Mouse (Mus musculus): Measurements from ENCODE around the gene Kalrn. TPM values are rescaled to one million over a fixed set of nuclear protein-coding genes. Genes with fewer than 3 reads are reported as not detected.

Kalrn gene
- polyA plus RNA-seq, 1 experiment from 2014 or later, result 22.8 TPM

DNA sequence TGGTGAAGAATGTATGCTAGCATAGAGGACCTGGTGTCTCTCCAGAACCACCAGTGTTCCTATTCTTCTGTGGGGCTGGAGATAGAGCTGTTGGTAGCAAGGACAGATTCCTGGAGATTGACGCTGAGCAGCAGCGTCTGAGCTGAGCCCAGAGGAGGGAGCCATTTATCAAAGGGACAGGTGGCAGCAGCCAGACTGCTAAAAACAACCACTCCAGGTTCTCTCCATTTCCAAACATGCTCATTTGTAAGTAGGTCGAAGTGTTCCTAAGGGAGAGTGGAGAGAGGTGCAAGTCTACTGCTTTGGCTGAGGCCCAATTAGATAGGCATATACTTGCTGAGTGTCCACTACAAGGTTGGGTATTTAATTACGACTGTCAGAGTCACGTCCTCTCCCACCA, 470.6 kb downstream of the Kalrn start:
- H3K9me3 ChIP-seq, result no peaks in the 10 kb centered on the region
- no peaks in the 10 kb centered on the region for H3K36me3 ChIP-seq
- H3K4me1 ChIP-seq, result peaks cover 38% of the 10 kb centered on the region
- H3K27me3 ChIP-seq (ENCODE audit: insufficient read depth, poor library complexity, severe bottlenecking), result no peaks in the 10 kb centered on the region
- WGBS, result 33% methylated on average over 5 of the region's 5 CpGs
- no peak for DNase-seq (ENCODE audit: low spot score)
- no peak overlapping the region for H3K4me3 ChIP-seq
- no peak overlapping the region for H3K27ac ChIP-seq

- Histone ChIP-seq H3K36me3 (no peaks in the 10 kb centered on the region), H3K4me1 (peaks cover 35% of the 10 kb centered on the region), H3K27me3 (ENCODE audit: insufficient read depth, poor library complexity, severe bottlenecking) (no peaks in the 10 kb centered on the region), H3K27ac (no peak overlapping the region), H3K4me3 (no peak overlapping the region), H3K9me3 (no peaks in the 10 kb centered on the region)
- no peak for DNase-seq (ENCODE audit: low spot score)
- WGBS, result 65% methylated on average over 3 of the region's 3 CpGs
Observed at GRCm38 (mm10) chr16:34099795-34100194, 473.5 kb downstream of the Kalrn start.

GRCm38 (mm10) chr16:34095548-34096141, 477.7 kb downstream of the Kalrn start:
- Histone ChIP-seq H3K27ac (peak overlapping the region; percentile 90), H3K4me1 (peaks cover 36% of the 10 kb centered on the region), H3K9me3 (no peaks in the 10 kb centered on the region), H3K4me3 (peak overlapping the region; percentile 80), H3K36me3 (peaks cover 10% of the 10 kb centered on the region; the same call in 1 of the 2 replicates), H3K27me3 (ENCODE audit: insufficient read depth, poor library complexity, severe bottlenecking) (no peaks in the 10 kb centered on the region)
- peak; percentile 92 for DNase-seq (ENCODE audit: low spot score)
- 0% methylated on average over 34 of the region's 34 CpGs for WGBS

DNA sequence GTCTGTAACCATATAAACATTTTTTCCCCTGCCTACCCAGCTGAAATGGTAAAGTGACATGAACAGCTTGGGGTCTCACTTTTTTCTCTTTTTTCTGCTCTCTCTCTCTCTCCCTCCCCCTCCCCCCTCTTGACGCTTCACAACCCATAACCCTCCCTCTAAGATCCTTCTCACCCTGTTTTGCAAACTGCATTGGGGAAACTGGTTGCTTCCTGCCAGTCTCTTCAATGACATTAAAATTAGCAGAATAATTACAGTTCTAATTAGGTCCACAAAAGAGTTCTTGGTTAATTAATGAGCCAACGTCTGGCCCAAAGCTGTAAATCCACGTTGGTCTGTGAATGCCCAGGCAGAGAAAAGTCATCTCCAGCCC, 478.3 kb downstream of the Kalrn start:
- H3K36me3 ChIP-seq, result peaks cover 13% of the 10 kb centered on the region; the same call in 1 of the 2 replicates
- no peaks in the 10 kb centered on the region for H3K27me3 ChIP-seq (ENCODE audit: insufficient read depth, poor library complexity, severe bottlenecking)
- H3K4me3 ChIP-seq, result peak overlapping the region; percentile 80
- WGBS, result 0% methylated on average over 3 of the region's 3 CpGs
- H3K27ac ChIP-seq, result peak overlapping the region; percentile 90
- H3K4me1 ChIP-seq, result peaks cover 40% of the 10 kb centered on the region
- no peaks in the 10 kb centered on the region for H3K9me3 ChIP-seq
- DNase-seq (ENCODE audit: low spot score), result no peak

GRCm38 (mm10) chr16:34094446-34095092, 478.8 kb downstream of the Kalrn start:
- Histone ChIP-seq H3K36me3 (peaks cover 13% of the 10 kb centered on the region; the same call in 1 of the 2 replicates), H3K4me1 (peaks cover 40% of the 10 kb centered on the region), H3K9me3 (no peaks in the 10 kb centered on the region), H3K27me3 (ENCODE audit: insufficient read depth, poor library complexity, severe bottlenecking) (no peaks in the 10 kb centered on the region), H3K4me3 (peak overlapping the region; percentile 80), H3K27ac (peak overlapping the region; percentile 90)
- 2% methylated on average over 16 of the region's 16 CpGs for WGBS
- peak; percentile 87 for DNase-seq (ENCODE audit: low spot score)

- Histone ChIP-seq H3K36me3 (peaks cover 13% of the 10 kb centered on the region; the same call in 1 of the 2 replicates), H3K9me3 (no peaks in the 10 kb centered on the region), H3K27me3 (ENCODE audit: insufficient read depth, poor library complexity, severe bottlenecking) (no peaks in the 10 kb centered on the region), H3K27ac (peak overlapping the region; percentile 90), H3K4me3 (peak overlapping the region; percentile 80), H3K4me1 (peaks cover 46% of the 10 kb centered on the region)
- DNase-seq (ENCODE audit: low spot score), result no peak
- under 1% methylated on average over 14 of the region's 14 CpGs for WGBS
Observed at GRCm38 (mm10) chr16:34093734-34094445, 479.4 kb downstream of the Kalrn start.

- DNase-seq (ENCODE audit: low spot score), result no peak
- Histone ChIP-seq H3K4me1 (peaks cover 54% of the 10 kb centered on the region), H3K27ac (no peak overlapping the region), H3K4me3 (no peak overlapping the region), H3K27me3 (ENCODE audit: insufficient read depth, poor library complexity, severe bottlenecking) (no peaks in the 10 kb centered on the region), H3K36me3 (peaks cover 13% of the 10 kb centered on the region; the same call in 1 of the 2 replicates), H3K9me3 (no peaks in the 10 kb centered on the region)
- 48% methylated on average over 8 of the region's 8 CpGs for WGBS
Observed at GRCm38 (mm10) chr16:34089528-34090095, 483.7 kb downstream of the Kalrn start.

- H3K4me1 ChIP-seq, result peaks cover 49% of the 10 kb centered on the region
- no peak overlapping the region for H3K27ac ChIP-seq
- H3K36me3 ChIP-seq, result peaks cover 13% of the 10 kb centered on the region; the same call in 1 of the 2 replicates
- no peak overlapping the region for H3K4me3 ChIP-seq
- no peak for DNase-seq (ENCODE audit: low spot score)
- no peaks in the 10 kb centered on the region for H3K27me3 ChIP-seq (ENCODE audit: insufficient read depth, poor library complexity, severe bottlenecking)
- no peaks in the 10 kb centered on the region for H3K9me3 ChIP-seq
- WGBS, result 81% methylated on average over 3 of the region's 3 CpGs
Observed at GRCm38 (mm10) chr16:34089022-34089421, 484.3 kb downstream of the Kalrn start.

- H3K36me3 ChIP-seq, result peaks cover 13% of the 10 kb centered on the region; the same call in 1 of the 2 replicates
Observed at GRCm38 (mm10) chr16:34088331-34088730, 485.0 kb downstream of the Kalrn start.

GRCm38 (mm10) chr16:34084135-34084920, 489.0 kb downstream of the Kalrn start:
- no peaks in the 10 kb centered on the region for H3K36me3 ChIP-seq
- H3K4me3 ChIP-seq, result no peak overlapping the region
- peaks cover 74% of the 10 kb centered on the region for H3K4me1 ChIP-seq
- DNase-seq (ENCODE audit: low spot score), result no peak
- no peaks in the 10 kb centered on the region for H3K9me3 ChIP-seq
- 88% methylated on average over 10 of the region's 10 CpGs for WGBS
- H3K27me3 ChIP-seq (ENCODE audit: insufficient read depth, poor library complexity, severe bottlenecking), result no peaks in the 10 kb centered on the region
- H3K27ac ChIP-seq, result peak overlapping the region; percentile 88; the same call in 1 of the 2 replicates

More at GRCm38 (mm10) chr16:34088331-34088730, 485.0 kb downstream of the Kalrn start:
- WGBS, result 43% methylated on average over 4 of the region's 4 CpGs
- Histone ChIP-seq H3K27ac (peak overlapping the region; percentile 75), H3K4me1 (peaks cover 49% of the 10 kb centered on the region), H3K9me3 (no peaks in the 10 kb centered on the region), H3K4me3 (no peak overlapping the region), H3K27me3 (ENCODE audit: insufficient read depth, poor library complexity, severe bottlenecking) (no peaks in the 10 kb centered on the region)
- no peak for DNase-seq (ENCODE audit: low spot score)

- Histone ChIP-seq H3K4me3 (peak overlapping the region; percentile 29; the same call in 1 of the 2 replicates), H3K27ac (peak overlapping the region; percentile 88), H3K36me3 (no peaks in the 10 kb centered on the region), H3K4me1 (peaks cover 79% of the 10 kb centered on the region), H3K27me3 (ENCODE audit: insufficient read depth, poor library complexity, severe bottlenecking) (no peaks in the 10 kb centered on the region), H3K9me3 (no peaks in the 10 kb centered on the region)
- no peak for DNase-seq (ENCODE audit: low spot score)
- 81% methylated on average over 5 of the region's 5 CpGs for WGBS
Observed at GRCm38 (mm10) chr16:34082494-34083469, 490.6 kb downstream of the Kalrn start.

All from heart, embryonic 10.5 days (tissue).